Mouse (Mus musculus): ENCODE measurements around the gene Cabcoco1. TPM values are rescaled to one million over a fixed set of nuclear protein-coding genes. Genes with fewer than 3 reads are reported as not detected.

Gene Cabcoco1
- total RNA-seq (2014; fragmentation: Nextera tagmentation) (not detected in 2 replicates), total RNA-seq (2017) (not detected in 2 replicates), polyA plus RNA-seq (2012) (not detected in 2 replicates)

- H3K4me3 ChIP-seq (ENCODE audit: low read depth, low read length) = no peak within 1 kb of the TSS; the same call in 1 of the 2 replicates
Observed at GRCm38 (mm10) chr10:68541139-68541942, at the start of gene Cabcoco1. Gene Cabcoco1, minus strand, starts transcription at chr10:68541896.

GRCm38 (mm10) chr10:68589530-68590252 is 48.0 kb upstream of the Cabcoco1 start:
- peaks cover 24% of the 10 kb centered on the region for H3K9me3 ChIP-seq (replicated peaks)
- no peak for TF ChIP-seq GATA1 (IDR thresholded peaks at IDR 0.05; ENCODE audit: borderline replicate concordance, low read length)
- no peak for TF ChIP-seq POLR2AphosphoS5 (IDR thresholded peaks at IDR 0.05; ENCODE audit: insufficient replicate concordance, low read depth, low read length)
- no peak for TF ChIP-seq CTCF (IDR thresholded peaks at IDR 0.05; ENCODE audit: low read depth, low read length)
- no peak for TF ChIP-seq TAL1 (conservative IDR thresholded peaks at IDR 0.05; ENCODE audit: low read depth, low read length)
- TF ChIP-seq GATA2 (IDR thresholded peaks at IDR 0.05; ENCODE audit: borderline replicate concordance, low read depth, low read length) = no peak
- ATAC-seq (ENCODE audit: extremely low read depth, insufficient number of reproducible peaks, low FRiP score, poor library complexity, severe bottlenecking) (no peak), DNase-seq (ENCODE audit: low spot score) (no peak)
- H3K4me1 ChIP-seq (ENCODE audit: insufficient read depth, low read depth, low read length) = no peaks in the 10 kb centered on the region
- H3K36me3 ChIP-seq (replicated peaks) = no peaks in the 10 kb centered on the region
- no peaks in the 10 kb centered on the region for H3K27me3 ChIP-seq (ENCODE audit: insufficient read depth, low read length)
- no peak overlapping the region for H3K4me3 ChIP-seq (ENCODE audit: low read depth, low read length)

More at GRCm38 (mm10) chr10:68541139-68541942, at the start of gene Cabcoco1:
- Histone ChIP-seq H3K9me3 (replicated peaks) (peaks cover 41% of the 10 kb centered on the region), H3K4me1 (ENCODE audit: insufficient read depth, low read depth, low read length) (no peaks in the 10 kb centered on the region), H3K36me3 (replicated peaks) (no peaks in the 10 kb centered on the region), H3K27me3 (ENCODE audit: insufficient read depth, low read length) (no peaks in the 10 kb centered on the region)
- TF ChIP-seq POLR2AphosphoS5 (IDR thresholded peaks at IDR 0.05; ENCODE audit: insufficient replicate concordance, low read depth, low read length) (no peak), CTCF (IDR thresholded peaks at IDR 0.05; ENCODE audit: low read depth, low read length) (no peak), TAL1 (conservative IDR thresholded peaks at IDR 0.05; ENCODE audit: low read depth, low read length) (no peak), GATA1 (IDR thresholded peaks at IDR 0.05; ENCODE audit: borderline replicate concordance, low read length) (no peak), GATA2 (IDR thresholded peaks at IDR 0.05; ENCODE audit: borderline replicate concordance, low read depth, low read length) (no peak)
- DNase-seq (ENCODE audit: low spot score) (no peak), ATAC-seq (ENCODE audit: extremely low read depth, insufficient number of reproducible peaks, low FRiP score, poor library complexity, severe bottlenecking) (no peak)

- H3K4me3 ChIP-seq (ENCODE audit: low read depth, low read length) = no peak overlapping the region
- H3K27me3 ChIP-seq (ENCODE audit: insufficient read depth, low read length) = no peaks in the 10 kb centered on the region
- H3K9me3 ChIP-seq (replicated peaks) = peaks cover 21% of the 10 kb centered on the region
- H3K4me1 ChIP-seq (ENCODE audit: insufficient read depth, low read depth, low read length) = no peaks in the 10 kb centered on the region
- no peak for ATAC-seq (ENCODE audit: extremely low read depth, insufficient number of reproducible peaks, low FRiP score, poor library complexity, severe bottlenecking)
- TF ChIP-seq CTCF (IDR thresholded peaks at IDR 0.05; ENCODE audit: low read depth, low read length) = no peak
- no peak for TF ChIP-seq POLR2AphosphoS5 (IDR thresholded peaks at IDR 0.05; ENCODE audit: insufficient replicate concordance, low read depth, low read length)
- TF ChIP-seq GATA2 (IDR thresholded peaks at IDR 0.05; ENCODE audit: borderline replicate concordance, low read depth, low read length) = no peak
- TF ChIP-seq TAL1 (conservative IDR thresholded peaks at IDR 0.05; ENCODE audit: low read depth, low read length) = no peak
- TF ChIP-seq GATA1 (IDR thresholded peaks at IDR 0.05; ENCODE audit: borderline replicate concordance, low read length) = no peak
- H3K36me3 ChIP-seq (replicated peaks) = no peaks in the 10 kb centered on the region
- DNase-seq (ENCODE audit: low spot score) = no peak
Observed at GRCm38 (mm10) chr10:68587416-68588040, 45.8 kb upstream of the Cabcoco1 start.

DNA sequence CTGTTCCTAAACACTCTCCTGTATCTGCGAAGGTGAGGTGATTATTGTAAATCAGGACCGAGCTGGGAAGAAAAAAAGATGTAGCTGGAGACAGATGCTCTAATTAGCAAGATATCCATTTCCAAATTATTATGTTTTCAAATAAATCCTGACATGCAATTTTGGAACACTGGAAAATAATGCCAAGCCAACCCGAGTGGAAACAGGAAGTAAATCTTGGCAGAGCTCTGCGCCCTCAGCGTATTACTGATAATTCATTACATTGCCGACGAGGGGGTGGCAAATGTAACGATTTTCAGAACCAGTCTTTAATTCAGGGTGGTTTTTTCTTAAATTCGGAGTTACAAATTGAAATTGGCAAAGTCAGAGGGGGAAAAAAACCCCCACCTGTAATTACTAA is 35.6 kb upstream of the Cabcoco1 start:
- Histone ChIP-seq H3K4me3 (ENCODE audit: low read depth, low read length) (no peak overlapping the region), H3K4me1 (ENCODE audit: insufficient read depth, low read depth, low read length) (no peaks in the 10 kb centered on the region), H3K36me3 (replicated peaks) (no peaks in the 10 kb centered on the region), H3K9me3 (replicated peaks) (peaks cover 17% of the 10 kb centered on the region), H3K27me3 (ENCODE audit: insufficient read depth, low read length) (no peaks in the 10 kb centered on the region)
- ATAC-seq (ENCODE audit: extremely low read depth, insufficient number of reproducible peaks, low FRiP score, poor library complexity, severe bottlenecking) = no peak
- TF ChIP-seq GATA1 (IDR thresholded peaks at IDR 0.05; ENCODE audit: borderline replicate concordance, low read length) = no peak
- TF ChIP-seq POLR2AphosphoS5 (IDR thresholded peaks at IDR 0.05; ENCODE audit: insufficient replicate concordance, low read depth, low read length) = no peak
- TF ChIP-seq CTCF (IDR thresholded peaks at IDR 0.05; ENCODE audit: low read depth, low read length) = no peak
- TF ChIP-seq GATA2 (IDR thresholded peaks at IDR 0.05; ENCODE audit: borderline replicate concordance, low read depth, low read length) = no peak
- TF ChIP-seq TAL1 (conservative IDR thresholded peaks at IDR 0.05; ENCODE audit: low read depth, low read length) = no peak
- no peak for DNase-seq (ENCODE audit: low spot score)

- ATAC-seq (ENCODE audit: extremely low read depth, insufficient number of reproducible peaks, low FRiP score, poor library complexity, severe bottlenecking) = no peak
- no peak overlapping the region for H3K4me3 ChIP-seq (ENCODE audit: low read depth, low read length)
- DNase-seq (ENCODE audit: low spot score) = no peak
- H3K36me3 ChIP-seq (replicated peaks) = no peaks in the 10 kb centered on the region
- H3K27me3 ChIP-seq (ENCODE audit: insufficient read depth, low read length) = no peaks in the 10 kb centered on the region
- TF ChIP-seq GATA2 (IDR thresholded peaks at IDR 0.05; ENCODE audit: borderline replicate concordance, low read depth, low read length) (no peak), GATA1 (IDR thresholded peaks at IDR 0.05; ENCODE audit: borderline replicate concordance, low read length) (no peak), POLR2AphosphoS5 (IDR thresholded peaks at IDR 0.05; ENCODE audit: insufficient replicate concordance, low read depth, low read length) (no peak), TAL1 (conservative IDR thresholded peaks at IDR 0.05; ENCODE audit: low read depth, low read length) (no peak), CTCF (IDR thresholded peaks at IDR 0.05; ENCODE audit: low read depth, low read length) (no peak)
- H3K4me1 ChIP-seq (ENCODE audit: insufficient read depth, low read depth, low read length) = no peaks in the 10 kb centered on the region
- peaks cover 26% of the 10 kb centered on the region for H3K9me3 ChIP-seq (replicated peaks)
Observed at GRCm38 (mm10) chr10:68568172-68568571, 26.5 kb upstream of the Cabcoco1 start.

Data from G1E (cell line).